Mouse (Mus musculus) CH12.LX (cell line): ENCODE results near the gene Cobl. TPM values are rescaled to one million over a fixed set of nuclear protein-coding genes. Genes with fewer than 3 reads are reported as not detected.

Experiments
- DNase-seq: peaks from one replicate; pipeline ENCODE4 v3.0.0-alpha.2; 2013; ENCODE audit errors: extremely low read depth
- H3K27ac ChIP-seq: 2 replicates; pipeline ENCODE4 v1.5.1; 2012; ENCODE audit warnings: low read depth, mild to moderate bottlenecking, control low read depth, moderate library complexity; ENCODE audit not compliant: insufficient read depth
- H3K27me3 ChIP-seq: replicated peaks from 2 replicates; pipeline ENCODE3; 2012; ENCODE audit warnings: inconsistent platforms
- H3K36me3 ChIP-seq, 2 experiments: replicated peaks in 1 of 2; 2 replicates each; pipeline versions ENCODE3 to v1.6.1; 2012; ENCODE audit warnings: inconsistent platforms in 1 of 2, low read length in 1 of 2, mild to moderate bottlenecking in 1 of 2, mixed read lengths in 1 of 2, moderate library complexity in 1 of 2; ENCODE audit not compliant: control insufficient read depth in 1 of 2, insufficient read depth in 1 of 2
- H3K4me1 ChIP-seq, 2 experiments: 2 replicates each; pipeline ENCODE4 v1.6.1; 2012; ENCODE audit warnings: inconsistent platforms in 1 of 2, moderate library complexity in 1 of 2; ENCODE audit not compliant: insufficient read depth in 2 of 2, control insufficient read depth in 1 of 2
- H3K4me2 ChIP-seq: 2 replicates; pipeline ENCODE4 v1.6.1; 2012; ENCODE audit warnings: low read depth, mild to moderate bottlenecking, control low read depth; ENCODE audit not compliant: poor library complexity, insufficient read depth, severe bottlenecking
- H3K4me3 ChIP-seq, 3 experiments: fragments of 150-350 bp in 1 of 3; sonication (generic) in 1 of 3; replicated peaks in 1 of 3; 2 replicates each; pipeline versions ENCODE3 to v1.5.1; 2011 to 2012; ENCODE audit warnings: low read depth in 2 of 3, low read length in 2 of 3, mild to moderate bottlenecking in 2 of 3, moderate library complexity in 2 of 3, control low read depth in 1 of 3, improper control_type of control experiment in 1 of 3, inconsistent platforms in 1 of 3, mixed read lengths in 1 of 3; ENCODE audit not compliant: poor library complexity in 1 of 3
- H3K79me2 ChIP-seq: replicated peaks from 2 replicates; pipeline ENCODE4 v1.6.1; 2012; ENCODE audit warnings: mild to moderate bottlenecking, moderate library complexity; ENCODE audit not compliant: control insufficient read depth, poor library complexity, insufficient read depth, severe bottlenecking; ENCODE audit errors: extremely low read depth
- H3K9ac ChIP-seq: 2 replicates; pipeline ENCODE4 v1.6.1; 2012; ENCODE audit warnings: low read depth, mild to moderate bottlenecking, control low read depth, moderate library complexity; ENCODE audit not compliant: insufficient read depth
- H3K9me3 ChIP-seq: replicated peaks from 2 replicates; pipeline ENCODE3; 2012; ENCODE audit warnings: low read length, inconsistent platforms, mixed read lengths
- CHD2 ChIP-seq: IDR thresholded peaks from 2 replicates; pipeline ENCODE4 v1.6.1; 2011; ENCODE audit warnings: low read length, improper control_type of control experiment
- E2F4 ChIP-seq: IDR thresholded peaks from 2 replicates; pipeline ENCODE4 v1.6.1; 2011; ENCODE audit warnings: low read depth, low read length, improper control_type of control experiment; ENCODE audit not compliant: insufficient replicate concordance
- EP300 ChIP-seq: IDR thresholded peaks from 2 replicates; pipeline ENCODE4 v1.6.1; 2011; ENCODE audit warnings: low read length, improper control_type of control experiment
- GABPA ChIP-seq: IDR thresholded peaks from 2 replicates; pipeline ENCODE4 v1.6.1; 2012; ENCODE audit warnings: low read depth, low read length, improper control_type of control experiment, inconsistent platforms; ENCODE audit not compliant: insufficient replicate concordance
- HCFC1 ChIP-seq: IDR thresholded peaks from 2 replicates; pipeline ENCODE4 v1.6.1; 2012; ENCODE audit warnings: low read depth, mild to moderate bottlenecking, inconsistent platforms, low read length, improper control_type of control experiment
- IRF4 ChIP-seq: IDR thresholded peaks from 2 replicates; pipeline ENCODE4 v1.6.1; 2014; ENCODE audit warnings: low read depth, mild to moderate bottlenecking, inconsistent platforms, low read length, improper control_type of control experiment
- MAFK ChIP-seq: IDR thresholded peaks from 2 replicates; pipeline ENCODE4 v1.6.1; 2011; ENCODE audit warnings: low read length, improper control_type of control experiment; ENCODE audit not compliant: insufficient replicate concordance
- MEF2A ChIP-seq: IDR thresholded peaks from 2 replicates; pipeline ENCODE4 v1.6.1; 2014; ENCODE audit warnings: low read depth, mild to moderate bottlenecking, inconsistent platforms, low read length, improper control_type of control experiment, borderline replicate concordance
- MYC ChIP-seq: IDR thresholded peaks from 2 replicates; pipeline ENCODE4 v1.6.1; 2011; ENCODE audit warnings: low read depth, mild to moderate bottlenecking, improper control_type of control experiment, low read length
- POLR2A ChIP-seq: IDR thresholded peaks from 2 replicates; pipeline ENCODE4 v1.6.1; 2011; ENCODE audit warnings: low read depth, mild to moderate bottlenecking, improper control_type of control experiment, low read length
- RAD21 ChIP-seq: IDR thresholded peaks from 2 replicates; pipeline ENCODE4 v1.6.1; 2011; ENCODE audit warnings: low read depth, mild to moderate bottlenecking, low read length, improper control_type of control experiment, moderate library complexity
- RCOR1 ChIP-seq: conservative IDR thresholded peaks from 2 replicates; pipeline ENCODE4 v1.6.1; 2012; ENCODE audit warnings: low read depth, mild to moderate bottlenecking, inconsistent platforms, low read length, improper control_type of control experiment
- SIN3A ChIP-seq: IDR thresholded peaks from 2 replicates; pipeline ENCODE4 v1.6.1; 2012; ENCODE audit warnings: low read length, improper control_type of control experiment, inconsistent platforms
- TCF12 ChIP-seq: IDR thresholded peaks from 2 replicates; pipeline ENCODE4 v1.6.1; 2014; ENCODE audit warnings: low read depth, mild to moderate bottlenecking, inconsistent platforms, low read length, improper control_type of control experiment
- USF1 ChIP-seq: IDR thresholded peaks from 2 replicates; pipeline ENCODE4 v1.6.1; 2014; ENCODE audit warnings: low read depth, mild to moderate bottlenecking, inconsistent platforms, low read length, improper control_type of control experiment
- USF2 ChIP-seq: conservative IDR thresholded peaks from 2 replicates; pipeline ENCODE4 v1.6.1; 2011; ENCODE audit warnings: low read depth, low read length, improper control_type of control experiment
- ZC3H11A ChIP-seq: IDR thresholded peaks from 2 replicates; pipeline ENCODE4 v1.6.1; 2012; ENCODE audit warnings: low read depth, mild to moderate bottlenecking, inconsistent platforms, low read length, improper control_type of control experiment
- ZMIZ1 ChIP-seq: IDR thresholded peaks from 2 replicates; pipeline ENCODE4 v1.6.1; 2012; ENCODE audit warnings: low read depth, mild to moderate bottlenecking, inconsistent platforms, low read length, improper control_type of control experiment
- dilution Hi-C: fragments of 300-500 bp; cut with MboI; formaldehyde crosslinking; loops from 2 replicates; pipeline ENCODE4 v1.14.3; 2020; ENCODE audit warnings: low sequenced_read_pairs; ENCODE audit not compliant: extremely low pct_unique_long_range_greater_than_20kb, extremely low pct_ligation_motif_present
- in situ Hi-C: fragments of 300-500 bp; cut with MboI; formaldehyde crosslinking; loops from 3 replicates; pipeline ENCODE4 v1.14.3; 2019; ENCODE audit warnings: low sequenced_read_pairs, low pct_ligation_motif_present, low pct_unique_long_range_greater_than_20kb, mixed read lengths
- polyA plus RNA-seq: library from polyadenylated mRNA; unstranded; fragments of >175 nt; gene quantifications from 2 replicates; pipeline ENCODE4 v1.2.1, GENCODE M21; 2012; ENCODE audit warnings: low read depth; ENCODE audit not compliant: insufficient read length
- total RNA-seq, 2 experiments: library from RNA; depleted of rRNA; stranded (reverse); fragments of 300-350 nt in 1 of 2; fragments of >200 nt in 1 of 2; gene quantifications; 2 replicates each; pipeline ENCODE4 v1.2.3; 2012 to 2014

The Cobl gene
- total and polyA plus RNA-seq, 3 experiments: 0.06 to 0.13 TPM; not detected in 1

GRCm38 (mm10) chr11:12319318-12319717 is 145.4 kb downstream of the Cobl start:
- dilution Hi-C loops: no loop called here
- in situ Hi-C loops: no loop called here
- H3K9me3 ChIP-seq: no peaks in the 10 kb centered on the region
- DNase-seq: no peak
- no peaks in the 10 kb centered on the region for H3K4me1 ChIP-seq
- H3K4me2 ChIP-seq: no peak overlapping the region
- H3K27ac ChIP-seq: no peak overlapping the region
- no peak overlapping the region for H3K4me3 ChIP-seq
- no peaks in the 10 kb centered on the region for H3K36me3 ChIP-seq
- no peaks in the 10 kb centered on the region for H3K79me2 ChIP-seq
- no peak overlapping the region for H3K9ac ChIP-seq
- H3K27me3 ChIP-seq: no peaks in the 10 kb centered on the region
- TF ChIP-seq CHD2: no peak

- no peaks in the 10 kb centered on the region for H3K27me3 ChIP-seq
- no peak overlapping the region for H3K27ac ChIP-seq
- no peaks in the 10 kb centered on the region for H3K9me3 ChIP-seq
- no peak for TF ChIP-seq ZMIZ1
- no peak for TF ChIP-seq RAD21
- TF ChIP-seq RCOR1: no peak
- no peak for TF ChIP-seq POLR2A
- TF ChIP-seq SIN3A: no peak
- TF ChIP-seq MAFK: no peak
- TF ChIP-seq HCFC1: no peak
- TF ChIP-seq ZC3H11A: no peak
- TF ChIP-seq IRF4: no peak
- TF ChIP-seq GABPA: no peak
- no peak for TF ChIP-seq TCF12
- TF ChIP-seq E2F4: no peak
- TF ChIP-seq EP300: no peak
- TF ChIP-seq USF2: no peak
- no peak for TF ChIP-seq MYC
- no peak for TF ChIP-seq USF1
- TF ChIP-seq MEF2A: no peak
- H3K79me2 ChIP-seq: no peaks in the 10 kb centered on the region
- no peaks in the 10 kb centered on the region for H3K36me3 ChIP-seq
- H3K4me1 ChIP-seq: no peaks in the 10 kb centered on the region
- H3K9ac ChIP-seq: no peak overlapping the region
- in situ Hi-C loops: no loop called here
- no peak overlapping the region for H3K4me3 ChIP-seq
- H3K4me2 ChIP-seq: no peak overlapping the region
- dilution Hi-C loops: no loop called here
- DNase-seq: no peak
These were observed 149.1 kb downstream of the Cobl start for GRCm38 (mm10) chr11:12315670-12316069.
